Mouse (Mus musculus): ENCODE results near the gene Btrc. TPM values are rescaled to one million over a fixed set of nuclear protein-coding genes. Genes with fewer than 3 reads are reported as not detected.
"Not testable (repeated sequence)": the region's sequence is repeated elsewhere in the genome, so short reads cannot be mapped to it uniquely, and the experiment has no call there.

The Btrc gene
- total and polyA plus RNA-seq, 3 experiments = 11.0 to 20.7 (median 14.0) TPM

DNA sequence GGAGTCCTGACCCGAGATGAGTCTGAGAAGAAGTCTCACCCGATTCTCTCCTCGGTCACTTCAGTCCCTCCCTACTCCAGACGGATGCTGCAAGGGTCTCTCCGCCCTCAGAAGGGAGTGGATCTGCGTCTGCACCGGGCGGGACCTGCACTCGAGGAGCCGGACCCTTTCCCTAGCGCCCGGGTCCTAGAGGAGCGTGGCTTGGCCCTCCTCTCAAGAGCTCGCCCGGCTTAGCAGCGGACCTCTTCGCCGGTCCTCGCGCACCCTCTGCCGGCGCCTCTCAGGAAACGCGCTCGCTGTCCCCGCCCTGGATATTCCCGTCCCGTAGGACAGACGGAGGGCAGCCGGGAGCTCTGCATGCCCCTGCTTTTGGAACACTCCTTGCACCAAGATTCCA is 181.4 kb downstream of the Btrc start (continued):
- TF ChIP-seq USF1 (IDR thresholded peaks at IDR 0.05; ENCODE audit: low read depth, low read length) = no peak
- 0 out of 2 replicates have a peak, but pooled peaks have one; percentile 18 for TF ChIP-seq TCF12 (IDR thresholded peaks at IDR 0.05; ENCODE audit: low read depth, low read length)
- TF ChIP-seq PAX5 (IDR thresholded peaks at IDR 0.05; ENCODE audit: low read length) = no peak

DNA sequence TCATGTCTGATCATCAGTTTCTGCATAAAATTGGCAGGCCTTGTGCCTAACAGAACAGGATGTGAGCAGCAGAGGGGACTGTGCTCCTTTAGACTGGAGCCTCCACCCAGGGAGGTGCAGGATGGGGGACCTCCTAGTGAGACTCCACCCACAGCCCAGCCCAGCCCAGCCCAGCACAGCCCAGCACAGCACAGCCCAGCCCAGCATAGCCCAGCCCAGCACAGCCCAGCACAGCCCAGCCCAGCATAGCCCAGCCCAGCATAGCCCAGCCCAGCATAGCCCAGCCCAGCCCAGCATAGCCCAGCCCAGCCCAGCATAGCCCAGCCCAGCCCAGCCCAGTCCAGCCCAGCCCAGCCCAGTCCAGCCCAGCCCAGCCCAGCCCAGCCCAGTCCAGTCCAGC is 184.7 kb downstream of the Btrc start:
- Histone ChIP-seq H3K36me3 (replicated peaks in 1 of 2; ENCODE audit: control insufficient read depth in 1 of 2, insufficient read depth in 1 of 2, low read length in 1 of 2) (peaks cover 10 to 16% of the 10 kb centered on the region in 2 experiments), H3K27me3 (replicated peaks) (peaks cover 17% of the 10 kb centered on the region), H3K4me1 (ENCODE audit: control insufficient read depth in 1 of 2, insufficient read depth in 2 of 2) (peaks cover 0 to 38% of the 10 kb centered on the region in 2 experiments; a peak in 2 of 4 replicates)
- dilution Hi-C loops (cut with MboI; ENCODE audit: extremely low pct_ligation_motif_present, extremely low pct_unique_long_range_greater_than_20kb, low sequenced_read_pairs); H3K4me2 ChIP-seq (ENCODE audit: insufficient read depth, low read depth, poor library complexity, severe bottlenecking); DNase-seq (ENCODE audit: extremely low read depth); H3K9me3 ChIP-seq (replicated peaks; ENCODE audit: low read length); H3K27ac ChIP-seq (ENCODE audit: insufficient read depth, low read depth); H3K79me2 ChIP-seq (replicated peaks; ENCODE audit: control insufficient read depth, extremely low read depth, insufficient read depth, poor library complexity, severe bottlenecking); H3K9ac ChIP-seq (ENCODE audit: insufficient read depth, low read depth); H3K4me3 ChIP-seq (replicated peaks in 1 of 3; ENCODE audit: low read depth in 2 of 3, low read length in 2 of 3, poor library complexity in 1 of 3): not testable (repeated sequence)
- in situ Hi-C loops (cut with MboI; ENCODE audit: low pct_ligation_motif_present, low pct_unique_long_range_greater_than_20kb, low sequenced_read_pairs) = loop anchor here (5.0 kb wide), 2 partner anchors 241 to 326 kb away; no protein-coding TSS in a partner anchor

DNA sequence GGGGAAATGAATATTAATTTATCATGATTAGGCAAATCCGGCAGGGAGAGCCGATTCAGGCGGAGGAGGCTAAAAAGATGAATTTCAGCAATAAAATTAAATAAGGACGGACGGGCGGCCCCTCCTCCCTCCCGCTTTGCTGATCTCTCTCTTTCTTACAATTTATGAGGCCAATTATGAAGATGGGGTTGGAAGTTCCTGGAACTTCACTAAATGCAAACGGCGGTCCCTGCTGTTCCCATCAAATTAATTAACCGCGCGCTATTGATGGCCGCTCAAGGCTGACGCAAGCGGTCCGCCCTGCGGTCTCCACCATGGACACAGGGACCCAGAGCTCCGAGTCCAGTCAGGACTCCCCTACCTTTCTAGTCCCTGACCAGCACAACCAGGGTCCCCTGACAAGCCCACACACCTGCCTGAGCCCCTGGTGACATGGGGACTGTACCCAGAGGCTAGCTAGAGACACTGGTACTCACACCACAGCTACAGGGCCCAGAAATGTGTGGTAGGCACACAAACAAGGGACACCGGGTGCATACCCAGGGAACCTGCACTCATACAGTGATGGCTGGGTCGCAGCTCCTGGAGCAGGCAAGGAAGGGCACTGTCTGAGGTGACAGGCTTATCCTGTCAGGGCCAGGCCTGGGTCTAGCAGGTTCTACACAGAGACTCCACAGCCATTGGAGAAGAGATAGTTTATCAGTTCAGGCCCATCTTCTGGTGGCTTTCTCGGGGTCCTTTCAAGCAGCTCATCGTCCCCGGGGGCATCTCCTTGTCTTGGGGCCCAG is 185.8 kb downstream of the Btrc start:
- Histone ChIP-seq H3K4me1 (ENCODE audit: control insufficient read depth in 1 of 2, insufficient read depth in 2 of 2) (peaks cover 0 to 35% of the 10 kb centered on the region in 2 experiments; a peak in 2 of 4 replicates), H3K36me3 (replicated peaks in 1 of 2; ENCODE audit: control insufficient read depth in 1 of 2, insufficient read depth in 1 of 2, low read length in 1 of 2) (peaks cover 21 to 27% of the 10 kb centered on the region in 2 experiments), H3K4me2 (ENCODE audit: insufficient read depth, low read depth, poor library complexity, severe bottlenecking) (no peak overlapping the region), H3K4me3 (replicated peaks in 1 of 3; ENCODE audit: low read depth in 2 of 3, low read length in 2 of 3, poor library complexity in 1 of 3) (no peak overlapping the region), H3K9me3 (replicated peaks; ENCODE audit: low read length) (no peaks in the 10 kb centered on the region), H3K27ac (ENCODE audit: insufficient read depth, low read depth) (no peak overlapping the region), H3K79me2 (replicated peaks; ENCODE audit: control insufficient read depth, extremely low read depth, insufficient read depth, poor library complexity, severe bottlenecking) (no peaks in the 10 kb centered on the region), H3K9ac (ENCODE audit: insufficient read depth, low read depth) (no peak overlapping the region), H3K27me3 (replicated peaks) (peaks cover 11% of the 10 kb centered on the region)
- no peak for DNase-seq (ENCODE audit: extremely low read depth)
- dilution Hi-C loops (cut with MboI; ENCODE audit: extremely low pct_ligation_motif_present, extremely low pct_unique_long_range_greater_than_20kb, low sequenced_read_pairs) = no loop called here
- TF ChIP-seq POLR2AphosphoS2 (IDR thresholded peaks at IDR 0.05; ENCODE audit: low read depth, low read length) (no peak), CTCF (conservative IDR thresholded peaks at IDR 0.05 in 1 of 2, IDR thresholded peaks at IDR 0.05 in 1 of 2; ENCODE audit: low read depth in 2 of 2, low read length in 2 of 2) (no peak), JUN (IDR thresholded peaks at IDR 0.05; ENCODE audit: insufficient read depth, low read depth, low read length) (no peak), CHD2 (IDR thresholded peaks at IDR 0.05; ENCODE audit: low read length) (no peak), ZMIZ1 (IDR thresholded peaks at IDR 0.05; ENCODE audit: low read depth, low read length) (no peak), POLR2A (IDR thresholded peaks at IDR 0.05; ENCODE audit: low read depth, low read length) (no peak), SMC3 (IDR thresholded peaks at IDR 0.05; ENCODE audit: low read depth, low read length) (no peak), ELF1 (IDR thresholded peaks at IDR 0.05; ENCODE audit: low read depth, low read length) (no peak), NELFE (IDR thresholded peaks at IDR 0.05; ENCODE audit: low read depth, low read length) (no peak), PAX5 (IDR thresholded peaks at IDR 0.05; ENCODE audit: low read length) (no peak), MAZ (IDR thresholded peaks at IDR 0.05; ENCODE audit: low read depth, low read length) (no peak), MYC (IDR thresholded peaks at IDR 0.05; ENCODE audit: low read depth, low read length) (no peak), ZNF384 (IDR thresholded peaks at IDR 0.05; ENCODE audit: low read depth, low read length) (no peak), ZKSCAN1 (IDR thresholded peaks at IDR 0.05; ENCODE audit: borderline replicate concordance, low read depth, low read length) (no peak), UBTF (IDR thresholded peaks at IDR 0.05; ENCODE audit: low read depth, low read length) (no peak), MAX (IDR thresholded peaks at IDR 0.05; ENCODE audit: low read length) (no peak)
- in situ Hi-C loops (cut with MboI; ENCODE audit: low pct_ligation_motif_present, low pct_unique_long_range_greater_than_20kb, low sequenced_read_pairs) = loop anchor here (5.0 kb wide), 2 partner anchors 242 to 327 kb away; no protein-coding TSS in a partner anchor

Measured in CH12.LX (cell line).